Mouse (Mus musculus): ENCODE measurements around the gene Snx3.

Gene Snx3

DNA sequence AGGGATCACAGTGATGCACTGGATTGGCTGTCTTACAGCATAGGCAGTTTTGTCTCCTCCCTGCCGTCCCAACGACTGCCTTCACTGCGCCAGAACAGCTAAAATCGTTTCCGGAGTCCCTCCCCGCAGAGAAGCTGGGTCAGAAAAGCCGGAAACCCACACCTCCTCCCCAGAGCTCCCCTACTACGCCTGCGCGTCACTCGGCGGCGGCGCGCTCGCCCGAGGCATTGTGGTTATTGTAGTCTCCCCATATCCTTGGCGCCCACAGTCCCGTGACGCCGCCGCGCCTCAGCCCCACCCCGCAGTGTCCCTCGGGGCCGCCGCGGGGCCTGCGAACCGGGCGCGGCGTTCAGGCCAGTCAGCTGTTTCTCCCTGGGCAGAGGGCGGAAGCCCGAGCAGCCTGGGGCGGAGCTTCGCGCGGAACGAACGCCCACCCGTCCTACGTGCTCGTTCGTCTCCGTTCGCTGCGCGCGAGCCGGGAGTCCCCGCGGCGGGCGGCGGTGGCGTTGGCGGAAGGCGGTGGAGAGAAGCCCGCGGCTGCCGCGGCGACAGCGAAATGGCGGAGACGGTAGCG lies at the start of gene Snx3:
TSS of gene Snx3 (plus strand) at position 256 of the 574 bp plus-strand sequence.
- DNase-seq = peak; percentile 98

DNA sequence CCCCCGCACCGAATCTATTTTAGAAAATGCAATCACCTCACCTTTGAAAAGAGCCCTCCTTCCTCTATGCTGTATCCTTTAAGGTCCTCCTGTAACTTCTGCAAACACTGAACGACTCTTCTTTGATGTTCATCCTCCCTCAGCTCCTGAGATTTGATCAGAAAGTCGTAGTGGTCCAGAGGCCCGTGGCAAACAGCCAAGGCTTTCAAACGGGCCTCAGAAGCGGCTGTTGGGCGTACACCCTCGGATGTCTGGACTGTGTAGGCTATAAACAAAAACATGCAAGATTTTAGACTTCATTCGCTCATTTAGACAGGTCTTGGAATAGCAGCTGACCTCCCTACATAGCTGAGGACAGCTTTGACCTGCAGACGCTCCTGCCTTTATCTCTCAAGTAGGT lies 47.6 kb upstream of the Snx3 start:
- no peak for DNase-seq

DNA sequence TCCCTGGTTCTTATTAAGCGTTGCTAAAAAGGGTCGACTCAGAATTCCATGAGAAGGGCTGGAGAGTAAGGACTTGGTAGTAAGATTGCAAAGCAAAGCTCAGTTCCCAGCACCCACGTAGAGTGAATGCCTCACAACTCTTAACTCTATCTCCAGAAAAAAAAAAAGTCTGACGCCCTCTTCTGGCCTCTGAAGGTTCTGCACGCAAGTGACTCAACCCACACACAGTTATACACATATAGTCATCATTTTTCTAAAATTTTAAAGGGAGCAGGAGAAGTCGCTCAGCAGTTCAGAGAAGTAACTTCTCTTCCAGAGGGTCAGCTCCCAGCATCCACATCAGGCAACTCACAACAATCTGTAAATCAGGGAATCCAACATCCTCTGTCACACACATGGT lies 47.1 kb upstream of the Snx3 start:
- no peak for DNase-seq

DNA sequence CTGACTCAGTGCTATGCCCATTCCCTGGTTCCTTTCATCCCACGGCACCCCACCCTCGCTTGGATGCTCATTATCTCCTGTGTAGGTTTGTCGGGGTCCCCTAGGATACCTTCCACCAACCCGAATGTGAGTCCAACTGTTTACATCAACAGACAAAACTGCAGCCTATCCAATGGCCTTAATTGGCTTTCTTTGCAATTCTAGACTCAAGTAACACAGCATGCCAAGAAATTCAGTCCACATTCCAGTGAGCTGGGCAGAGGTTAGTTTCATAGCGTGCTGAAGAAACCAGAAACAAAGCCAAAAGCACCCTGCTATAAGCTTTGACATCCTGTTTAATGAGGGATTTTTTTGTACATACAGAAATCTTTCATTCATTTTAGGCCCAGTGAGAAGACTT lies 45.8 kb upstream of the Snx3 start:
- DNase-seq = no peak

DNA sequence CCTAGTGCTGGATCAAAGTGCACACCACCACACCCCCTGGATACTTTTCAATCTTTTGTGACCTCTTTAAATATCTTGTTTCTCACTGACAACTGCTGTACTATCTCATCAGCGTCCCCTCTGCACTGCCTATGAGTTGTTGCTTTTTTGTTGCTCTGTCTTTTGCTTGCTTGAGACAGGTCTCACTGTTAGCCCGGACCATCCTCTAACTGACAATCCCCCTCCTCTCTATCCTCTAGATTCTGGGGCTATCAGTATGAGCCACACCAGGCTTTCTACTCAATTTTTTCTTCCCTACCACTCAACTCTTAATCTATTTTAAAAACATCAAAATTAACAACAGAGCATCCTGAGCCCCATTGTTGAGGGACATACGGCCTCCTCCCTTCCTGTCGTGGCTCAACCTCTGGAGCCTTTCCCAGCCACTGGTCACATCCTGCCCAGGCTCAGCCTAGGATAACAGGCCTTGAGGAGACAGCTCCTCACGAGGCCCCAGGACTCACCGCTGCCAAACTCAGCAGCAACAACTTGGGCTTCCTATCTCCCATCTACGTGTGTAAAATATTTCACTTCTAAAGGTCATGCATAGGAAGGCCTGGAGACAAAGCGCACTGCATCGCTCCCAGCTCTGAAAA lies 44.2 kb upstream of the Snx3 start:
- no peak for DNase-seq

DNA sequence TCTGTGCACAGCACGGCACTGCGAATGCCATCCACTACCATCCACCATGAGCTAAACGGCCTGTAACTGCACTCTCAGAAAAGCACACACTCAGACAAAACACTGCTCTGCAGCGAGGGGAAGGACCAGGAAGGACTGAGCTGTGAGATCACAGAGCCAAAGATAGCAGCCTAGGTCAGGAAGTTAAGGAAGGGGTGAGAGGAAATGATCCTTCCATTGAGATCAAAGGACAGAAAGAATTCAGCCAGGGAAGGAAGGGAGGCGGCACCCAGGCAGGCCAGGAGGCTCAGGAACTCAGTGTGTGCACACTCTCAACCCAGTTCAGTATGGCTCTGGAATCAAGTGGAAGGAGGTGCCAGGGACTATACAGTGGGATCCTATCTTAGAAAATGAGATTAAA lies 37.6 kb upstream of the Snx3 start:
- DNase-seq = no peak

DNA sequence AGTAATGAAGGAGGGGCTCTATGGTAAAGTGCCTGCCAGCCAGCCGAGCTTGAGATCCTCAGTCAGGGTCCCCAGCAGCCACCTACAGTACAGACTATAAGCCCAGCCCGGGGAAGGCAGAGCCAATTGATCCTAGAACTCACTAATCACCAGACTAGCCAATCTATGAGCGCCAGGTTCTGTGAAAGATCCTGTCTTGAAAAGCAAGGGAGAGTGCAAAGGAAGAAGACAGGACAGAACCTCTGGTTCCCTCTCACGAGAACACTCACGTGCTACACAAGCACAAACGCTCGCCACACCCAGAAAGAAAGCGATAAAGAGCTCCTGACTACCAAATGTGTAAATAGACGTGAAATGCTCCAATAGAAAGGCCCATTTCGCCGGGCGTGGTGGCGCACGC lies 37.0 kb upstream of the Snx3 start:
- no peak for DNase-seq

DNA sequence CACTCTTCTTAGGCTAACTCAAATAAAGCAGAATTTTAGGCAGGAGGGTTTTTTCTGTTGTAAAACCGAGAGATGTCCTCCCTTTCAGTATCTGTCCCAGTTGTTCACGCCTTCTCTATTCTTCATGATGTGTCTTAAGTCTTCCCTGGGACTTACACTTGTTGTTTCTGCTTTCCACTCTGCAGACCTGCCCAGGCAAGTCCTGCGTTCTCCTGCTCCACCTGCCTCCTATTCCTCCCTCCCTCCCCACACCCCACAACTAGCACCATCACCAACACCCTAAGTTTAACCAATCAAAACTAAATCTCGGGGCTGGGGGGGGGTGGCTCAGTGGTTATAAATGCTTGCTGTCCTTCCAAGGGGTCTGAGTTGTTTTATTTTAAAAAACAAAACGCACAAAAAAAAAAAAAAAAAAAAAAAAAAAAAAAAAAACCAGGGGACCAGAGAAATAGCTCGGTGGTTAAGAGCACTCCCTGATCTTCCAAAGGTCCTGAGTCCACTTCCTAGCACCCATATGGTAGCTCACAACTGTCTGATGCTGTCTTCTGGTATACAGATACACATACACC lies 26.8 kb upstream of the Snx3 start:
- no peak for DNase-seq

DNA sequence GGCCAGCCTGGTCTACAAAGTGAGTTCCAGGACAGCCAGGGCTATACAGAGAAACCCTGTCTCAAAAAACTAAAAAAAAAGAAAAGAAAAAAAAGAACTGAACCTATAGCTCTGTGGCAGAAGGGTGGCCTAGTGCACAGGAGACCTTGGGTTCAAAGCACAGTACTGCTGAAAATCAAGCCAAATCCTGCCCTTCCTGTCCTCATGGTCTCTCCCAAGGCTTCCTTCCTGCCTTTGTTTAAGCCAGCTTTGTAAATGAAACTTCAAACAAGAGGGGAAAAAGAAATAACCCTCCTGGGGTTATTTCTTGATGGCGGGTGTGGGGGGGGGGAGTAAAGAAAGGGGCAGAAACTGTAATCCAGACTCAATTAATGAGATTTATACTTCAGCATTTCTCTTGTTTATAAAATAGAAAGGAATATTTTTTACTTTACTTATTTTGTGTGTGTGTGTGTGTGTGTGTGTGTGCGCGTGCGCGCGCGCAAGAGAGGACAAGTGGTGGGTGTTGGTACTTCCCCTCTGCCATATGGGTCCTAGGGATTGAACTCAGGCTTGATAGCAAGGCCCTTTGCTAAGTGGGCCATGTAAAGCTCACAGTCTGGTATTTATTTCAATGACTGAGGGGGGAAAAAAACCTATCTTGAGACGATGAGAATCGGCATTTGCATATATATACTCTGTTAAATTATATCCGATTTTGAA lies 24.9 kb upstream of the Snx3 start:
- no peak for DNase-seq

DNA sequence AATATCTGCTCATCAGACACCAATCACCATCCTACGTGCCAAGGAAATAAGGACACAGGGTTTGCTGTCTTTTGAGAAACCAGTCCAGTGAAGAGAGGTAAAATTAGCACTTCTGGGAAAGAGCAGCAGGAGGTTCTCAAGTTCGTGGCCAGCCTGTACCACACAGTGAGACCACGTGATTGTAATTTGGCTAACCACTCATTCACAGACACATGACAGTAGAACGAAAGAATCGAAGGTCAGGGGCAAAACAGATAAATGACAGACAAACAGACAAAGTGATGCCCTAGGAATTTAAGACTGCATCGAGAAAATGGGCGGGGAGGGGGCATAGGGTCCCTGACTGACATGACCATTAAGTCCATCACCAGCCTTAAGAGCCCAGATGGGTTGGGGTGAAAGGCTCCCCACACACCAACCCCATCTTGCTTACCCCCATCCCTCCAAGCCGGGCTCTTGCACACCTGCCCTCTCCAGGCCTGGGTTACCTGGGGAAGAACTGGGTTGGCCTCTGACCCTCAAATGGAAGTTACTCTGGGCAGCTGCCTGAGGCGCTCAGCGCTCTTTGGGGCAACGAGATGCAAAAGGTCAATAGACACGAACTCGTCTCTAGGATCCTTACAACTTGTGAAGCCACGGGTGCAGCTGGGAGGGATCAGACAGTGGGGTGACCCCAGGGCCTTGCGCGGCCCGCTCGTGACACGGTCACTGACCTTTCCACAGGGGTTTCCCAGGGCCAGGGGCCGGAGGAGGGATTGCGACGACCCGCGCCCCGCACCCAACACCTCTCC lies 24.1 kb upstream of the Snx3 start:
- no peak for DNase-seq

DNA sequence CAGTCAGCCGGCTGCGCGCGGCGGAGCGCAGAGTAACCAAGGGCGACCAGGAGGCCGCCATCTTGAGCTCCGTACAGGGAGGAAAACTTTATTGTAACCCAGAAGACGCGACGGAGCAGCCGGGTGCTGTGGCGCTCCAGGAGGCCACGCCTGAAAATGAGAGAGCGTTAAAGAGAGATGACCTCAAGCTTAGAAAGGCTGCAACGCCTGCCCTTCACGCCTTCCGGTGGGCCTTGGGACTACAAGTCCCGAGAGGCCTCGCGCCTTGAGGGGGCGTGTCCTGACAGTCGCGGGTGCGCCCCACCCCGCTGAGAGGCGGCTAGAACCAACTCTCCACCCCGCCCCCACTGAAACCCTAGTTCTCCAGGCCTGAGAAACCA lies 23.5 kb upstream of the Snx3 start, which contains the start of gene Afg1l:
TSS of gene Afg1l (minus strand) at position 225 of the 380 bp plus-strand sequence.
- peak; percentile 92 for DNase-seq

DNA sequence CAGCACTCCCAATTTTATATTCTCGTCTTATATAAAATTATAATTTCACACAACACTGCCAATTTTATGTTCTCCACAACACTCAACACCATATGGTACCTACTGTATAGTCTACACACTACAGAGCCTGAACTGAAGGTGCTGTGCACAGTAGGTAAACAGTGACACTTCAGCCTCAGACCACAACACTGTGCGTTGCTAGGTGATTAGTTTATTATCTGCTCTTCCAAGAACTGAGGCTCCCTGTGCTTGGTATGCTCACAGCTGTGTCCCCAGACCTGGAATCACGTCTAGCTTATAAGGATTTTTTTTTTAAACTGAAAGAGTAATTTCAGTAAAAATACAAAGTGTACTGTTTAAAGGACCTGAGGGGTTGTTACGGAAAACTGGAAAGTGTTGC lies 21.1 kb upstream of the Snx3 start:
- no peak for DNase-seq

DNA sequence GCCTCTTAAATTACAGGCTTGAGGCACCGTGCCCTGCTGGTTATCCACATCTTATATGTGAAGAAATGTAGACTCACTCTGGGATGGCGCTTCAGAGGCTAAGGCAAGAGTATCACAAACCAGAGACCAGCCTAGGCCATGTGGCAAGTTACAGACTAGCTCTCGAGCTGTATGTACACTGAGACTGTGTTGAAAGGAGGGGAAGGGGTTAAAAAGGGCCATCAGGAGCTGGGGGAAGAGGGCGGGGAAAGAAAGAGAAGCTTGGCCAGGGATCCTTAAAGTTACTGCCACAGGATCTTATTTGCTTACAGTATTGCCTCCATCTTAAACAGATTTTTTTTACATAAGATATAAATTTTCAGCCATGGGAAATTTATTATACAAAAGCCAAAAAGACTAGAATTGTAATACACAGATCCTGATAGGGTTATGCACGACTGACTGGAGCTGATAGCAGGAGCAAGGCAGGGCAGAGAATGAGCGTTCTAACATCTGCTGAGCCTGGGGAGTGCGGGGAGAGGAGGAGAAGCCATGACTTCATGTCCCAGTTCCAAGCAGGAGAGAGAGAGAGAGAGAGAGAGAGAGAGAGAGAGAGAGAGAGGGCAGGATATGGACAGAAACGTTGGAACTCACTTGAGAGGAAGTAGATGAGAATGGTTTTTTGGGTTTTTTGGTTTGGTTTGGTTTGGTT lies 13.1 kb upstream of the Snx3 start:
- DNase-seq = no peak

DNA sequence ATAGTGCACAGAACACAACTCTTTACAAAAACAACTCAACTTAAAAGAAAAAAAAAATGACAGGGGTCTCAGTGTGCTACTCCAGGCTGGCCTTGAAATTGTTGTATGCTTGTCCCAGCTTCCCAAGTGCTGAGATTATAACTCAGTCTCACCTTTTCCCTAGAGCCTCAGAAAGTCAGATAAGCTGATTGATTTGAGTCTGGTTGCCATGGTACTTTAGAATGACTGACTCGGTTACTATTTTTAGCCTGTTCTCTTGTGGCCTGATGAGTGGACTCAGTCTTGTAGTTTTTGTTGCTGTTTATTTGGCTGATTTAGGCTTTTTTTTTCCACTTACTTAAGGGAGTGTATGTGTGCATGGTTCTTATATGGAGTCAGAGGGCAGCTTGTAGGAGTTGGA lies 10.7 kb upstream of the Snx3 start:
- DNase-seq = no peak

DNA sequence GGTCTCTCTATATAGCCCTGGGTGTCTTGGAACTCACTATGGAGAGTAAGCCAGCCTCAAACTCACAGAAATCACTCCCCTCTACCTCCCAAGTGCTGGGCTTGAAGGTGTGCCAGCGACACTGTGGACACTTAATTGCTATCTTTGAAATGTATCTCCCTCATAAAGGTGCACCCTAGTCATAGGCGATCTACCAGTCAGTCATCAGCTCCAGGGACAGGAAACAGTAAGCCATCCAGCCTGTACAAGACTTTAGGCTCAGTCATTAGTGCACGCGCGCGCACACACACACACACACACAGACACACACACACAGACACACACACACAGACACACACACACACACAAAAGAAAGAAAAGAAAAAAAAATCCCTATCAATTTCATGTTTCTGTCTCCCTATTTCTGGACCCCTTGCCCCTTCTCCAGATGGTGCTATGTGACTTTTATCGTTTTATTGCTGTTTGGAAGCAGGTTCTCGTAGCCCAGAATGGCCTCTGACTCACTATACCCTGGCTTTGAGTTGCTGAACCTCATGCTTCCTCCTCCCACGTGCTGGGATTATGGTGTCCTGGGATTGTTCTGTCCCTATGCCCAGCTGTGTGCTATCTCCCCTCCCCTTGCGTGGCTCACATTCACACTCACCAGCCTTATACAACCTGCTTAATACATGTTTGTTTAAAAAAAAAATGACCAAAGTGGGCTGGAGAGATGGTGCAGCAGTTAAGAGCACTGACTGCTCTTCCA lies 9.6 kb upstream of the Snx3 start:
- DNase-seq = no peak

DNA sequence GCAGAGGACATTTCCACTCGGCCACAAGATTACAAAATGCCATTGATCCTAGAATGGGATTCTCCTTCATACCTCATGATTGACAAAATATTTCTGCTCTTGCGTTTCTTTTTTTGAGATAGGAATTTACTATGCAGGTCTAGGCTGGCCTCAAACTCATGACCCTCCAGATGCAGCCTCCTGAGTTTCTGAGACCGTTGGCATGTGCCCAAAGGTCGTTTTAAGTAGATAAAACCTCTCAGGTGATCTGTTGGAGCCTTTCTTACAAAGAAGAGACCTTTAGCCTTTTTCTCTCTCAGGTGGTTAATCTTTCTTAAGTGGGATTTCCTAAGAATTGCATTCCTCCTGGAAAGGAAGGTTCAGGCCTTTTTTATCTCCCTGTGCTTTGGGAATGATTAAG lies 8.8 kb upstream of the Snx3 start:
- DNase-seq = no peak

DNA sequence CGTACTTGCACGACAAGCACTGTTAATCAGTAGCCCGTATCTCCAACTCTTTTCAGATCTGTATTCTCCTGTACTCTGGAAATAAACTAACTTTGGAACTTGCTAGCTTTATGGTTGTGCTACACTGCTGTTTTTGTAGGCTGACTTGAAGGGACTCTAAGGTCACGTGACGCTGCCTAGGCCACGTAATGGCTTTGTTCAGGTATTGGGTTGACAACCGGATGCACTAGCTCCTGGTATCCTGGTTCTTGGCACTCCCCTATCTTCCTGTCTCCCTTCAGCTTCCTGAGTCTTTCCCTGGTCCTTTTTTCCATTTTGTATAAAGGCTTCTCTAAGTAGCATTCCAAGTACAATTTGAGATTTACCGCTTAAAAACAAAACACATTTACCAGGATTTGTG lies 1.2 kb upstream of the Snx3 start:
- no peak for DNase-seq

DNA sequence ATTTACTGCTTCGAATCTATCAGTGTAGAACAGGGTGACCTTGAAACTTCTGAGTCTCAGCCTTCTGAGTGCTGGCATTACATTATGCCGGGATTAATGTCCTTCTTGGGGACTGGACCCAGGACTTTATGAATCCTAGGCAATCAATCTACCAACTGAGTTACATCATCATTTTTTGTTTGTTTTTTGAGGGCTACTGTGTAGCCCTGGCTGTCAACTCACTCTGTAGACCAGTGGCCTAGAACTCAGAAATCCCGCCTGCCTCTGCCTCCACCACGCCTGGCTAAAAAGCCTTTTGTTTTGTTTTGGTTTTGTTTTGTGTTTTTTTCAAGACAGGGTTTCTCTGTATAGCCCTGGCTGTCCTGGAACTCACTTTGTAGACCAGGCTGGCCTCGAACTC lies 669 bp upstream of the Snx3 start:
- no peak for DNase-seq

DNA sequence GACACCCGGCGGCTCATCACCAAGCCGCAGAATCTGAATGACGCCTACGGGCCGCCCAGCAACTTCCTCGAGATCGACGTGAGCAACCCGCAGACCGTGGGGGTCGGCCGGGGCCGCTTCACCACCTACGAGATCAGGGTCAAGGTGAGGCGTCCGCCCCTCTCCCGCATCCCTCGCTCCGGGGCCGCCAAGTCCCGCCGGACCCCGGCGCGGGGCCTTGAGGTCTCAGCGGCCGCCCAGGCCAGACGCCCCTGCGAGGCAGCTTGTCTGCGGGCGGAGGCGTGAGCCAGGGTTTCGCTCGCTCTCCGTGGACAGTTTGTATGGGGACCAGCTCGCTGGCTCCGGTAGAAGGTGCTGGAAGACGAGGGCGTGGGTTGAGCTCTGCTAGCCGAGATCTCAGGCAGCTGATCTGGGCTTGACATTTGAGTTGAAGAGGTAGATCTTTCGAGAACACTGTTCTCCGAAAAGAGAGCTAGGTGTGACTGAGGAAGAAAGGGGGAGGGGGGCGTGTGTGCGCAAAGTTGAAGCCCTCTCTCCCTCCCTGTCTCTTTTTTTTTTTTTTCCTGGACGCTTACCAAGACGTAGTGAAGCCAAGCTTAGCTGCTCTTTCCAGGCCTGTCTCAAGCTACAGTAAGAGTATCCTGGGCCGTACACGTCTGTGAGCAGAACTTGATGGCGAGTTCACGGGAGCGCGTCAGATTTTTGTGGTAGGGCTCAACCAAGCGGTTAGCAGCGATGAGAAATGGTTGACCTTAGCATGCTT lies 700 bp downstream of the Snx3 start:
- peak; percentile 71 for DNase-seq

DNA sequence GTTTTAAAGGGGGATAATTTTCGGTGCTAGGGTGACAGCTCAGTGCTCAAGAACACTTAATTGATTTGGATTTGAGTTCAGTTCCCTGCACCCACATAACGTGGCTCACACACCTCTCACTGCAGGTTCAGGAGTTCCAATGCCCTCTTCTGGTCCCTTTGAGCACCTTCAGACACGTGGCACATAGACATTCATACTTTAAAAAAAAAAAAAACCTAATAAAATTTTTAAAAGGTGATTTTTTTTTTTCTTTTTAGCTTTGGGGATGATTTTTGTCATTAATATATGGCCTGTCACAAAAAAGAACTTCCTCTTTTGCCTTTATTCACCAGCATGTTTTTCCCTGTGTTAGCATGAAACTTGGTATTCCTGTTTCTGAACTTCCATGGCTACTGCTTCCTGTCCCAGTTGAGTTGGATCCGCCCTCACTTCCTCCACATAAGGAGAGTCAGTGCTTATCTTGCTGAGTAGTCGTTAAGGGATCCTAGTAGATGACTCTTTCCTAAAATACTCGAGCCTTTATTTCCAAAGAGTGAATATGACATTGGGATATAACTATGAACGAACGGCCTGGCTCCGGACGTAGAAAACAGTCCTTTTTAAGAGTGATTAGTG lies 2.4 kb downstream of the Snx3 start:
- DNase-seq = no peak

DNA sequence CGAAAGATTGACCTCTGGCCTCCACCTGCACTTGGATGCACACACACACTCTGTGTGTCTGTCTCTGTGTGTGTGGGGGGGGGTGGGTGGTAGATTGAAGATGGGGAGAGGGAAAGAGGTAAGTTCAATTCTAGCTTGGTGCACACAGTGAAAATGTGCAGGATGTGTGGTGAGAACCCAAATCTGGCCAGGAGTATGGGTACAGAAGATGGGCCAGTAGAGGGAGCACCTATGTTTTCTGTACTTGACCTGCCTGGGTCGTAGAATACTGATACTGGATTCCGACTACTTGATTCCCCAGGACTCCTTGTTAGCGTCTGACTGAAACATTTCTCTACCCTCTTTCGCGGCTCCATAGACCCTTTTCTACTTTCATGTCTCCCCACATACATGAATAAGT lies 8.3 kb downstream of the Snx3 start:
- no peak for DNase-seq

Data from right cerebral cortex, postnatal 25 days (tissue).